Mouse (Mus musculus): ENCODE results near the gene Pakap. TPM values are rescaled to one million over a fixed set of nuclear protein-coding genes. Genes with fewer than 3 reads are reported as not detected.
A peak's percentile ranks its signal among the peaks of the same experiment; 100 is the strongest.

The Pakap gene
- polyA plus RNA-seq, 1 experiment from 2014 or later = 46.0 TPM

- Histone ChIP-seq H3K36me3 (ENCODE audit: control insufficient read depth, insufficient read depth, low read length) (no peaks in the 10 kb centered on the region), H3K4me3 (ENCODE audit: low read depth, low read length) (no peak overlapping the region), H3K4me1 (ENCODE audit: control insufficient read depth, insufficient read depth, low read length) (peaks cover 65% of the 10 kb centered on the region), H3K4me2 (no peak overlapping the region), H3K9ac (ENCODE audit: low read depth, low read length) (no peak overlapping the region), H3K27me3 (ENCODE audit: control insufficient read depth, insufficient read depth, low read length) (no peaks in the 10 kb centered on the region), H3K9me3 (replicated peaks; ENCODE audit: control insufficient read depth, low read length) (no peaks in the 10 kb centered on the region), H3K27ac (ENCODE audit: low read depth, low read length) (peak overlapping the region; percentile 7; the same call in 1 of the 2 replicates)
- WGBS (ENCODE audit: insufficient replicate concordance) = 67% methylated on average over 10 of the region's 10 CpGs
- ATAC-seq (replicated peaks; ENCODE audit: insufficient number of reproducible peaks, low FRiP score, low TSS enrichment) = no peak
These were observed 34.1 kb downstream of the Pakap start for GRCm38 (mm10) chr4:57601903-57602617.

GRCm38 (mm10) chr4:57606258-57606657, 38.3 kb downstream of the Pakap start:
- ATAC-seq (replicated peaks; ENCODE audit: insufficient number of reproducible peaks, low FRiP score, low TSS enrichment) = no peak
- H3K4me1 ChIP-seq (ENCODE audit: control insufficient read depth, insufficient read depth, low read length) = peaks cover 50% of the 10 kb centered on the region

GRCm38 (mm10) chr4:57607247-57607942, 39.4 kb downstream of the Pakap start:
- WGBS (ENCODE audit: insufficient replicate concordance) = 42% methylated on average over 22 of the region's 22 CpGs
- Histone ChIP-seq H3K27ac (ENCODE audit: low read depth, low read length) (peak overlapping the region; percentile 66; the same call in 1 of the 2 replicates), H3K27me3 (ENCODE audit: control insufficient read depth, insufficient read depth, low read length) (no peaks in the 10 kb centered on the region), H3K9me3 (replicated peaks; ENCODE audit: control insufficient read depth, low read length) (no peaks in the 10 kb centered on the region), H3K4me1 (ENCODE audit: control insufficient read depth, insufficient read depth, low read length) (peaks cover 51% of the 10 kb centered on the region), H3K4me2 (peak overlapping the region; percentile 29; the same call in 1 of the 2 replicates), H3K36me3 (ENCODE audit: control insufficient read depth, insufficient read depth, low read length) (no peaks in the 10 kb centered on the region), H3K4me3 (ENCODE audit: low read depth, low read length) (no peak overlapping the region), H3K9ac (ENCODE audit: low read depth, low read length) (no peak overlapping the region)
- ATAC-seq (replicated peaks; ENCODE audit: insufficient number of reproducible peaks, low FRiP score, low TSS enrichment) = no peak

More at GRCm38 (mm10) chr4:57606258-57606657, 38.3 kb downstream of the Pakap start:
- no peak overlapping the region for H3K9ac ChIP-seq (ENCODE audit: low read depth, low read length)
- H3K27ac ChIP-seq (ENCODE audit: low read depth, low read length) = peak overlapping the region; percentile 66; the same call in 1 of the 2 replicates
- peak overlapping the region; percentile 8; the same call in 1 of the 2 replicates for H3K4me2 ChIP-seq
- H3K27me3 ChIP-seq (ENCODE audit: control insufficient read depth, insufficient read depth, low read length) = no peaks in the 10 kb centered on the region
- H3K9me3 ChIP-seq (replicated peaks; ENCODE audit: control insufficient read depth, low read length) = no peaks in the 10 kb centered on the region
- 31% methylated on average over 3 of the region's 3 CpGs for WGBS (ENCODE audit: insufficient replicate concordance)
- no peaks in the 10 kb centered on the region for H3K36me3 ChIP-seq (ENCODE audit: control insufficient read depth, insufficient read depth, low read length)
- H3K4me3 ChIP-seq (ENCODE audit: low read depth, low read length) = no peak overlapping the region

GRCm38 (mm10) chr4:57611303-57612077, 43.5 kb downstream of the Pakap start:
- Histone ChIP-seq H3K4me3 (ENCODE audit: low read depth, low read length) (no peak overlapping the region), H3K27me3 (ENCODE audit: control insufficient read depth, insufficient read depth, low read length) (no peaks in the 10 kb centered on the region), H3K9ac (ENCODE audit: low read depth, low read length) (no peak overlapping the region), H3K27ac (ENCODE audit: low read depth, low read length) (peak overlapping the region; percentile 54), H3K4me1 (ENCODE audit: control insufficient read depth, insufficient read depth, low read length) (peaks cover 38% of the 10 kb centered on the region), H3K36me3 (ENCODE audit: control insufficient read depth, insufficient read depth, low read length) (no peaks in the 10 kb centered on the region), H3K9me3 (replicated peaks; ENCODE audit: control insufficient read depth, low read length) (no peaks in the 10 kb centered on the region), H3K4me2 (0 out of 2 replicates have a peak overlapping the region, but pooled peaks have one; percentile 3)
- no peak for ATAC-seq (replicated peaks; ENCODE audit: insufficient number of reproducible peaks, low FRiP score, low TSS enrichment)
- 53% methylated on average over 17 of the region's 17 CpGs for WGBS (ENCODE audit: insufficient replicate concordance)

GRCm38 (mm10) chr4:57612716-57613115, 44.7 kb downstream of the Pakap start:
- peaks cover 27% of the 10 kb centered on the region for H3K4me1 ChIP-seq (ENCODE audit: control insufficient read depth, insufficient read depth, low read length)
- 89% methylated on average over 5 of the region's 5 CpGs for WGBS (ENCODE audit: insufficient replicate concordance)
- H3K4me3 ChIP-seq (ENCODE audit: low read depth, low read length) = no peak overlapping the region
- H3K36me3 ChIP-seq (ENCODE audit: control insufficient read depth, insufficient read depth, low read length) = no peaks in the 10 kb centered on the region
- H3K27ac ChIP-seq (ENCODE audit: low read depth, low read length) = no peak overlapping the region
- H3K9me3 ChIP-seq (replicated peaks; ENCODE audit: control insufficient read depth, low read length) = no peaks in the 10 kb centered on the region
- no peak overlapping the region for H3K4me2 ChIP-seq
- H3K9ac ChIP-seq (ENCODE audit: low read depth, low read length) = no peak overlapping the region
- no peak for ATAC-seq (replicated peaks; ENCODE audit: insufficient number of reproducible peaks, low FRiP score, low TSS enrichment)
- H3K27me3 ChIP-seq (ENCODE audit: control insufficient read depth, insufficient read depth, low read length) = no peaks in the 10 kb centered on the region

GRCm38 (mm10) chr4:57614686-57615085, 46.7 kb downstream of the Pakap start:
- H3K4me2 ChIP-seq = no peak overlapping the region
- H3K4me3 ChIP-seq (ENCODE audit: low read depth, low read length) = no peak overlapping the region
- ATAC-seq (replicated peaks; ENCODE audit: insufficient number of reproducible peaks, low FRiP score, low TSS enrichment) = no peak
- H3K9ac ChIP-seq (ENCODE audit: low read depth, low read length) = no peak overlapping the region
- no peaks in the 10 kb centered on the region for H3K9me3 ChIP-seq (replicated peaks; ENCODE audit: control insufficient read depth, low read length)
- no peak overlapping the region for H3K27ac ChIP-seq (ENCODE audit: low read depth, low read length)
- no peaks in the 10 kb centered on the region for H3K27me3 ChIP-seq (ENCODE audit: control insufficient read depth, insufficient read depth, low read length)
- WGBS (ENCODE audit: insufficient replicate concordance) = 89% methylated on average over 4 of the region's 4 CpGs
- H3K36me3 ChIP-seq (ENCODE audit: control insufficient read depth, insufficient read depth, low read length) = no peaks in the 10 kb centered on the region
- peaks cover 28% of the 10 kb centered on the region for H3K4me1 ChIP-seq (ENCODE audit: control insufficient read depth, insufficient read depth, low read length)

GRCm38 (mm10) chr4:57618743-57619142, 50.8 kb downstream of the Pakap start:
- 78% methylated on average over 6 of the region's 6 CpGs for WGBS (ENCODE audit: insufficient replicate concordance)
- H3K9me3 ChIP-seq (replicated peaks; ENCODE audit: control insufficient read depth, low read length) = no peaks in the 10 kb centered on the region

GRCm38 (mm10) chr4:57622816-57623215, 54.8 kb downstream of the Pakap start:
- no peaks in the 10 kb centered on the region for H3K27me3 ChIP-seq (ENCODE audit: control insufficient read depth, insufficient read depth, low read length)
- H3K36me3 ChIP-seq (ENCODE audit: control insufficient read depth, insufficient read depth, low read length) = 0 out of 2 replicates have a peak, but pooled peaks cover 2% of the 10 kb centered on the region
- H3K4me1 ChIP-seq (ENCODE audit: control insufficient read depth, insufficient read depth, low read length) = peaks cover 18% of the 10 kb centered on the region
- H3K4me2 ChIP-seq = peak overlapping the region; percentile 40
- H3K9ac ChIP-seq (ENCODE audit: low read depth, low read length) = no peak overlapping the region
- H3K9me3 ChIP-seq (replicated peaks; ENCODE audit: control insufficient read depth, low read length) = no peaks in the 10 kb centered on the region
- peak overlapping the region; percentile 62; the same call in 1 of the 2 replicates for H3K27ac ChIP-seq (ENCODE audit: low read depth, low read length)
- 47% methylated on average over 7 of the region's 7 CpGs for WGBS (ENCODE audit: insufficient replicate concordance)
- ATAC-seq (replicated peaks; ENCODE audit: insufficient number of reproducible peaks, low FRiP score, low TSS enrichment) = no peak
- no peak overlapping the region for H3K4me3 ChIP-seq (ENCODE audit: low read depth, low read length)

More at GRCm38 (mm10) chr4:57618743-57619142, 50.8 kb downstream of the Pakap start:
- Histone ChIP-seq H3K27ac (ENCODE audit: low read depth, low read length) (no peak overlapping the region), H3K4me3 (ENCODE audit: low read depth, low read length) (no peak overlapping the region), H3K36me3 (ENCODE audit: control insufficient read depth, insufficient read depth, low read length) (0 out of 2 replicates have a peak, but pooled peaks cover 2% of the 10 kb centered on the region), H3K27me3 (ENCODE audit: control insufficient read depth, insufficient read depth, low read length) (no peaks in the 10 kb centered on the region), H3K4me2 (no peak overlapping the region), H3K9ac (ENCODE audit: low read depth, low read length) (no peak overlapping the region), H3K4me1 (ENCODE audit: control insufficient read depth, insufficient read depth, low read length) (peaks cover 9% of the 10 kb centered on the region)
- ATAC-seq (replicated peaks; ENCODE audit: insufficient number of reproducible peaks, low FRiP score, low TSS enrichment) = no peak
